Mouse (Mus musculus) adrenal gland, postnatal 10 days (tissue): ENCODE data around the gene Wls. TPM values are rescaled to one million over a fixed set of nuclear protein-coding genes. Genes with fewer than 3 reads are reported as not detected.

Source experiments
- DNase-seq: peaks from one replicate; pipeline ENCODE4 v3.0.0; 2021; ENCODE audit warnings: mixed read lengths
- total RNA-seq, 2 experiments: library from RNA; stranded (reverse); gene quantifications; 2 replicates each; pipeline ENCODE4 v1.2.3; 2021

Wls gene
- total RNA-seq, 2 experiments from 2014 or later: 42.5 to 46.5 TPM

GRCm38 (mm10) chr3:159907329-159907728, 67.9 kb downstream of the Wls start:
- no peak for DNase-seq

DNA sequence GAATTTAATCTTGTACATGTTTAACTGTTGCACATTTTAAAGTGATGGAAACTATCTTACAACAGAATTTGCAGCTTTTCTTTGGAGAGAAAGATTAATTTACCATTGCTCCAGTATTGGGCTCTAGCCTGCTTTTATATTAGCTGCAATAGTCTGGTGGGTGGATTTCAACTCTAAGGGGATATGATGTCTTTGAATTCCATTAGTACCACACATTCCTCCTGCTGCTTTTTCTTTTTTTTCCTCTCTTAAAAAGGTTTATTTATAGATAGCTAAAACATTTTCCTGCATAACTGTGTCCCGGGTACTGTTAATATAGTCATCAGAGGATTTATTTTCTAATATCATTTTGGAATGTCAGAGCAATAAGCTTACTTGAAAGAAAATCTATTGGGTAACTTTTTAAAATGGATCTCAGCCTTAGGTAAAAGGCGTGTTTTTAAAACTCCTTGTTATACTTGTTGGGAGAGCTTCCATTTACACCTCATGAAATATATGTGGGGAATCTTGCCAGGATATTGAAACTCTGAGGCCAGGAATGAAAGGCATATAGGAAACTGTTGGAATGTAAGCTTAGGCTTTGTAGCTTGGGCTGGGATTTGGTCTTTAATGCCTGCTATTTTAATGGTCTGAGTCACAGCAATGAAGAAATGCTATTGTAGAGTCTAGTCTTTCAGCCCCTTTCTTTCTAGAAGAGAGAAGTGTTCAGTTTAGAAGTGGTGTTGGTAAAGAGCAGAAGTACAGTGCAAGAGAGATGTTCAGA, 78.0 kb downstream of the Wls start:
- DNase-seq: no peak

Other genes with a start within 250 kb of the Wls start
- not detected for gene Rpe65, start 240.5 kb upstream of the Wls start, total RNA-seq